Mouse (Mus musculus) hindbrain, embryonic 16.5 days (tissue): ENCODE measurements at regions not wholly inside any gene's neighbourhood (a gene's known extent, or its start where the extent isn't known, plus 50 kb on each side); places are given as distances from the start of the nearest gene placed in this dataset.

Source experiments
- ATAC-seq: fragments of 200-750 bp; cut with Nextera tagmentation; 2 replicates; pipeline ENCODE4 v1.8.0; 2017; ENCODE audit warnings: moderate TSS enrichment, moderate library complexity
- H3K27ac ChIP-seq: fragments of 300-500 bp; sonication (generic); 2 replicates; pipeline ENCODE4 v1.5.1; 2014; ENCODE audit warnings: low read depth, mild to moderate bottlenecking, control low read depth, low read length, moderate library complexity
- H3K27me3 ChIP-seq: fragments of 300-500 bp; sonication (generic); replicated peaks from 2 replicates; pipeline ENCODE4 v1.6.1; 2014; ENCODE audit warnings: low read length; ENCODE audit not compliant: control insufficient read depth, insufficient read depth
- H3K36me3 ChIP-seq: fragments of 300-500 bp; sonication (generic); 2 replicates; pipeline ENCODE4 v1.6.1; 2014; ENCODE audit warnings: mild to moderate bottlenecking, low read length, moderate library complexity, mixed read lengths; ENCODE audit not compliant: control insufficient read depth, insufficient read depth
- H3K4me1 ChIP-seq: fragments of 300-500 bp; sonication (generic); 2 replicates; pipeline ENCODE4 v1.6.1; 2014; ENCODE audit warnings: low read depth, low read length; ENCODE audit not compliant: control insufficient read depth, insufficient read depth
- H3K4me2 ChIP-seq: fragments of 300-500 bp; sonication (generic); 2 replicates; pipeline ENCODE4 v1.6.1; 2014; ENCODE audit warnings: mild to moderate bottlenecking, low read length, control low read depth, moderate library complexity
- H3K4me3 ChIP-seq: fragments of 300-500 bp; sonication (generic); 2 replicates; pipeline ENCODE4 v1.5.1; 2014; ENCODE audit warnings: mild to moderate bottlenecking, low read length, control low read depth, moderate library complexity
- H3K9ac ChIP-seq: fragments of 300-500 bp; sonication (generic); 2 replicates; pipeline ENCODE4 v1.6.1; 2014; ENCODE audit warnings: low read depth, mild to moderate bottlenecking, control low read depth, low read length, moderate library complexity
- H3K9me3 ChIP-seq: fragments of 300-500 bp; sonication (generic); 2 replicates; pipeline ENCODE4 v1.6.1; 2014; ENCODE audit warnings: mild to moderate bottlenecking, low read length, moderate library complexity; ENCODE audit not compliant: control insufficient read depth
- WGBS: fragments of 180-500 bp; shearing (Covaris S2); extraction: QIAGEN DNeasy Blood & Tissue Kit; methylation state at CpG from one replicate; pipeline ENCODE4 v1.1.7; 2014; 5-methylcytosine and 5-hydroxymethylcytosine counted together

GRCm38 (mm10) chr2:159281558-159282320, 487.1 kb downstream of the Dhx35 start:
- H3K27me3 ChIP-seq = no peaks in the 10 kb centered on the region
- WGBS = 72% methylated on average over 8 of the region's 8 CpGs

GRCm38 (mm10) chr2:159284100-159284499, 489.5 kb downstream of the Dhx35 start:
- 50% methylated on average over 5 of the region's 5 CpGs for WGBS

More at GRCm38 (mm10) chr2:159281558-159282320, 487.1 kb downstream of the Dhx35 start:
- no peak overlapping the region for H3K9ac ChIP-seq
- no peaks in the 10 kb centered on the region for H3K36me3 ChIP-seq
- no peak overlapping the region for H3K4me2 ChIP-seq
- no peak overlapping the region for H3K27ac ChIP-seq
- H3K9me3 ChIP-seq = no peaks in the 10 kb centered on the region
- peaks cover 10% of the 10 kb centered on the region for H3K4me1 ChIP-seq
- H3K4me3 ChIP-seq = no peak overlapping the region
- peak; percentile 86 for ATAC-seq

GRCm38 (mm10) chr2:159284525-159285189, 490.1 kb downstream of the Dhx35 start:
- no peaks in the 10 kb centered on the region for H3K27me3 ChIP-seq
- peaks cover 10% of the 10 kb centered on the region for H3K4me1 ChIP-seq
- no peak for ATAC-seq
- H3K27ac ChIP-seq = no peak overlapping the region
- no peaks in the 10 kb centered on the region for H3K36me3 ChIP-seq
- no peak overlapping the region for H3K9ac ChIP-seq
- H3K4me3 ChIP-seq = no peak overlapping the region
- WGBS = 37% methylated on average over 8 of the region's 8 CpGs
- H3K4me2 ChIP-seq = no peak overlapping the region
- no peaks in the 10 kb centered on the region for H3K9me3 ChIP-seq

More at GRCm38 (mm10) chr2:159284100-159284499, 489.5 kb downstream of the Dhx35 start:
- 0 out of 2 replicates have a peak, but pooled peaks have one; percentile 44 for ATAC-seq
- no peak overlapping the region for H3K4me3 ChIP-seq
- H3K9ac ChIP-seq = no peak overlapping the region
- no peaks in the 10 kb centered on the region for H3K9me3 ChIP-seq
- no peaks in the 10 kb centered on the region for H3K36me3 ChIP-seq
- H3K4me2 ChIP-seq = no peak overlapping the region
- peaks cover 10% of the 10 kb centered on the region for H3K4me1 ChIP-seq
- H3K27me3 ChIP-seq = no peaks in the 10 kb centered on the region
- no peak overlapping the region for H3K27ac ChIP-seq

GRCm38 (mm10) chr2:159287996-159288563, 493.5 kb downstream of the Dhx35 start:
- H3K9ac ChIP-seq = no peak overlapping the region
- H3K36me3 ChIP-seq = no peaks in the 10 kb centered on the region
- peak; percentile 80 for ATAC-seq
- H3K4me3 ChIP-seq = no peak overlapping the region
- no peaks in the 10 kb centered on the region for H3K9me3 ChIP-seq
- H3K27ac ChIP-seq = no peak overlapping the region
- no peak overlapping the region for H3K4me2 ChIP-seq
- peaks cover 10% of the 10 kb centered on the region for H3K4me1 ChIP-seq
- 67% methylated on average over 6 of the region's 6 CpGs for WGBS
- no peaks in the 10 kb centered on the region for H3K27me3 ChIP-seq

- no peak for ATAC-seq
- 97% methylated on average over 1 of the region's 1 CpGs for WGBS
These were observed 495.5 kb downstream of the Dhx35 start for GRCm38 (mm10) chr2:159290081-159290480.

GRCm38 (mm10) chr2:159307001-159307400, 512.4 kb downstream of the Dhx35 start:
- H3K4me3 ChIP-seq = no peak overlapping the region
- ATAC-seq = 0 out of 2 replicates have a peak, but pooled peaks have one; percentile 60
- H3K9ac ChIP-seq = no peak overlapping the region
- whole genome bisulfite sequencing = 45% methylated on average over 7 of the region's 7 CpGs
- H3K4me2 ChIP-seq = no peak overlapping the region
- no peaks in the 10 kb centered on the region for H3K4me1 ChIP-seq
- H3K36me3 ChIP-seq = no peaks in the 10 kb centered on the region
- H3K27ac ChIP-seq = no peak overlapping the region
- H3K9me3 ChIP-seq = 0 out of 2 replicates have a peak, but pooled peaks cover 2% of the 10 kb centered on the region
- no peaks in the 10 kb centered on the region for H3K27me3 ChIP-seq

More at GRCm38 (mm10) chr2:159290081-159290480, 495.5 kb downstream of the Dhx35 start:
- no peak overlapping the region for H3K4me2 ChIP-seq
- H3K36me3 ChIP-seq = no peaks in the 10 kb centered on the region
- H3K27me3 ChIP-seq = no peaks in the 10 kb centered on the region
- H3K4me3 ChIP-seq = no peak overlapping the region
- H3K4me1 ChIP-seq = peaks cover under 1% of the 10 kb centered on the region; the same call in 1 of the 2 replicates
- no peaks in the 10 kb centered on the region for H3K9me3 ChIP-seq
- no peak overlapping the region for H3K27ac ChIP-seq
- no peak overlapping the region for H3K9ac ChIP-seq

GRCm38 (mm10) chr2:159334711-159335110, 540.1 kb downstream of the Dhx35 start:
- H3K27me3 ChIP-seq = no peaks in the 10 kb centered on the region
- WGBS = 43% methylated on average over 3 of the region's 3 CpGs
- no peak overlapping the region for H3K4me2 ChIP-seq
- ATAC-seq = no peak
- no peak overlapping the region for H3K27ac ChIP-seq
- no peaks in the 10 kb centered on the region for H3K9me3 ChIP-seq
- H3K36me3 ChIP-seq = no peaks in the 10 kb centered on the region
- no peaks in the 10 kb centered on the region for H3K4me1 ChIP-seq
- no peak overlapping the region for H3K4me3 ChIP-seq
- no peak overlapping the region for H3K9ac ChIP-seq

- H3K4me2 ChIP-seq = no peak overlapping the region
- H3K36me3 ChIP-seq = no peaks in the 10 kb centered on the region
- H3K4me1 ChIP-seq = no peaks in the 10 kb centered on the region
- no peak overlapping the region for H3K9ac ChIP-seq
- no peak for ATAC-seq
- H3K4me3 ChIP-seq = no peak overlapping the region
- 71% methylated on average over 2 of the region's 2 CpGs for WGBS
- no peaks in the 10 kb centered on the region for H3K27me3 ChIP-seq
- no peak overlapping the region for H3K27ac ChIP-seq
- no peaks in the 10 kb centered on the region for H3K9me3 ChIP-seq
These were observed 542.0 kb downstream of the Dhx35 start for GRCm38 (mm10) chr2:159336646-159337045.
